Mouse (Mus musculus) liver, embryonic 14.5 days (tissue): ENCODE data around the gene Immt.
"Not testable (repeated sequence)": the region's sequence is repeated elsewhere in the genome, so short reads cannot be mapped to it uniquely, and the experiment has no call there.

Experiments used
- CTCF ChIP-seq: IDR thresholded peaks from 2 replicates; pipeline ENCODE4 v1.5.1; 2016; ENCODE audit warnings: antibody characterized with exemption, low read depth, control low read depth
- EP300 ChIP-seq: IDR thresholded peaks from 2 replicates; pipeline ENCODE4 v1.6.1; 2016; ENCODE audit warnings: antibody characterized with exemption, low read depth

DNA sequence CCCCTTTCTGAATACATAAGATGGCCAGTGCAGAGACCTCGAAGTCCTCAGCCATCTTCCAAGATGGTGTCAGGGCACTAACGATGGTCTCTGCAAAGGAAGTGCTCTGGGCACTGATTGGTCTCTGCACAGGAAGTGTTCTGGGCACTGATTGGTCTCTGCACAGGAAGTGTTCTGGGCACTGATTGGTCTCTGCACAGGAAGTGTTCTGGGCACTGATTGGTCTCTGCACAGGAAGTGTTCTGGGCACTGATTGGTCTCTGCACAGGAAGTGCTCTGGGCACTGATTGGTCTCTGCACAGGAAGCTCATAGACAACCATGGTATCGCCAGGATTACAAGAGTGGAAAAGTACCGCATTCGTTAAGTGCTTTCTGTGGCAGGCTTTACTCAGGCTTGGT lies 94.1 kb downstream of the Immt start:
- not testable (repeated sequence) for TF ChIP-seq CTCF, EP300
